Mouse (Mus musculus) spleen, adult 12 weeks (tissue): ENCODE results near the gene Nr1i2.
"Not testable (repeated sequence)": the region's sequence is repeated elsewhere in the genome, so short reads cannot be mapped to it uniquely, and the experiment has no call there.

Source experiments
- DNase-seq: peaks from one replicate; pipeline ENCODE4 v3.0.0; 2022; ENCODE audit warnings: low spot score

The Nr1i2 gene

GRCm38 (mm10) chr16:38294685-38295348 lies at the start of gene Nr1i2:
Nr1i2 (minus strand) TSS chr16:38294824.
- no peak for DNase-seq

- peak; percentile 12 for DNase-seq
Observed at GRCm38 (mm10) chr16:38341396-38342324, 47.0 kb upstream of the Nr1i2 start, which contains the start of gene Maats1. Maats1 (minus strand) TSS chr16:38342143.

- not testable (repeated sequence) for DNase-seq
Observed at GRCm38 (mm10) chr16:38338077-38338476, 43.5 kb upstream of the Nr1i2 start.

- no peak for DNase-seq
Observed at GRCm38 (mm10) chr16:38334431-38334830, 39.8 kb upstream of the Nr1i2 start.

GRCm38 (mm10) chr16:38329340-38329739 lies 34.7 kb upstream of the Nr1i2 start:
- no peak for DNase-seq

- no peak for DNase-seq
Observed at GRCm38 (mm10) chr16:38326778-38327397, 32.3 kb upstream of the Nr1i2 start.

GRCm38 (mm10) chr16:38324311-38324710 lies 29.7 kb upstream of the Nr1i2 start:
- no peak for DNase-seq

GRCm38 (mm10) chr16:38321452-38321935 lies 26.9 kb upstream of the Nr1i2 start:
- DNase-seq: peak; percentile 5

GRCm38 (mm10) chr16:38319087-38319486 lies 24.5 kb upstream of the Nr1i2 start:
- no peak for DNase-seq

GRCm38 (mm10) chr16:38318492-38318891 lies 23.9 kb upstream of the Nr1i2 start:
- DNase-seq: no peak

- DNase-seq: no peak
Observed at GRCm38 (mm10) chr16:38308195-38308594, 13.6 kb upstream of the Nr1i2 start.

GRCm38 (mm10) chr16:38307651-38308050 lies 13.0 kb upstream of the Nr1i2 start:
- DNase-seq: no peak

- DNase-seq: no peak
Observed at GRCm38 (mm10) chr16:38307221-38307605, 12.6 kb upstream of the Nr1i2 start.

- no peak for DNase-seq
Observed at GRCm38 (mm10) chr16:38306571-38307220, 12.1 kb upstream of the Nr1i2 start.

GRCm38 (mm10) chr16:38304460-38305194 lies 10.0 kb upstream of the Nr1i2 start:
- no peak for DNase-seq

- no peak for DNase-seq
Observed at GRCm38 (mm10) chr16:38302367-38302766, 7.7 kb upstream of the Nr1i2 start.

- DNase-seq: no peak
Observed at GRCm38 (mm10) chr16:38298410-38298809, 3.8 kb upstream of the Nr1i2 start.

- DNase-seq: no peak
Observed at GRCm38 (mm10) chr16:38295349-38295930, 816 bp upstream of the Nr1i2 start.

GRCm38 (mm10) chr16:38290151-38290550 lies 4.5 kb downstream of the Nr1i2 start:
- DNase-seq: no peak

- no peak for DNase-seq
Observed at GRCm38 (mm10) chr16:38288851-38289250, 5.8 kb downstream of the Nr1i2 start.

- DNase-seq: no peak
Observed at GRCm38 (mm10) chr16:38287762-38288161, 6.9 kb downstream of the Nr1i2 start.
